Mouse (Mus musculus): ENCODE measurements around the gene Grb14.

- TF ChIP-seq ZC3H11A (IDR thresholded peaks at IDR 0.05; ENCODE audit: low read depth, low read length) (no peak), EP300 (IDR thresholded peaks at IDR 0.05; ENCODE audit: low read length) (no peak), USF2 (conservative IDR thresholded peaks at IDR 0.05; ENCODE audit: low read depth, low read length) (no peak), KAT2A (IDR thresholded peaks at IDR 0.05; ENCODE audit: insufficient replicate concordance, low read length) (no peak), POLR2AphosphoS2 (IDR thresholded peaks at IDR 0.05; ENCODE audit: low read depth, low read length) (no peak), CHD2 (IDR thresholded peaks at IDR 0.05; ENCODE audit: low read length) (no peak), MAFK (IDR thresholded peaks at IDR 0.05; ENCODE audit: insufficient replicate concordance, low read length) (no peak), CHD1 (IDR thresholded peaks at IDR 0.05; ENCODE audit: low read depth, low read length) (no peak), ZKSCAN1 (IDR thresholded peaks at IDR 0.05; ENCODE audit: borderline replicate concordance, low read depth, low read length) (no peak), CTCF (conservative IDR thresholded peaks at IDR 0.05 in 1 of 2, IDR thresholded peaks at IDR 0.05 in 1 of 2; ENCODE audit: low read depth in 2 of 2, low read length in 2 of 2) (no peak), PAX5 (IDR thresholded peaks at IDR 0.05; ENCODE audit: low read length) (no peak), E2F4 (IDR thresholded peaks at IDR 0.05; ENCODE audit: insufficient replicate concordance, low read depth, low read length) (no peak), MAX (IDR thresholded peaks at IDR 0.05; ENCODE audit: low read length) (no peak), TCF12 (IDR thresholded peaks at IDR 0.05; ENCODE audit: low read depth, low read length) (no peak)
Observed at GRCm38 (mm10) chr2:64885696-64886095, 139.1 kb downstream of the Grb14 start.
